Mouse (Mus musculus): ENCODE measurements around the gene Amh. TPM values are rescaled to one million over a fixed set of nuclear protein-coding genes. Genes with fewer than 3 reads are reported as not detected.

The Amh gene
- polyA plus RNA-seq, 1 experiment from 2014 or later: 0.10 TPM

- WGBS: 52% methylated on average over 7 of the region's 7 CpGs
- DNase-seq (ENCODE audit: low spot score) (no peak), ATAC-seq (peak; percentile 34; the same call in 1 of the 2 replicates)
- Histone ChIP-seq H3K27ac (ENCODE audit: low read depth, low read length) (no peak overlapping the region), H3K27me3 (replicated peaks; ENCODE audit: control insufficient read depth, insufficient read depth, low read length) (0 out of 2 replicates have a peak, but pooled peaks cover 3% of the 10 kb centered on the region), H3K36me3 (ENCODE audit: control insufficient read depth, insufficient read depth, low read length) (no peaks in the 10 kb centered on the region), H3K9ac (ENCODE audit: low read length) (no peak overlapping the region), H3K4me3 (ENCODE audit: low read depth, low read length) (no peak overlapping the region), H3K4me2 (ENCODE audit: low read length) (no peak overlapping the region), H3K4me1 (ENCODE audit: control insufficient read depth, insufficient read depth, low read length) (no peaks in the 10 kb centered on the region), H3K9me3 (replicated peaks; ENCODE audit: control insufficient read depth, low read length) (no peaks in the 10 kb centered on the region)
These were observed 31.9 kb downstream of the Amh start for GRCm38 (mm10) chr10:80836949-80837379.

- no peaks in the 10 kb centered on the region for H3K4me1 ChIP-seq (ENCODE audit: control insufficient read depth, insufficient read depth, low read length)
- H3K4me3 ChIP-seq (ENCODE audit: low read depth, low read length): no peak overlapping the region
- ATAC-seq (no peak), DNase-seq (ENCODE audit: low spot score) (no peak)
- WGBS: 22% methylated on average over 2 of the region's 2 CpGs
- no peak overlapping the region for H3K4me2 ChIP-seq (ENCODE audit: low read length)
- H3K27ac ChIP-seq (ENCODE audit: low read depth, low read length): no peak overlapping the region
- H3K9me3 ChIP-seq (replicated peaks; ENCODE audit: control insufficient read depth, low read length): no peaks in the 10 kb centered on the region
- peaks cover 5% of the 10 kb centered on the region; the same call in 1 of the 2 replicates for H3K27me3 ChIP-seq (replicated peaks; ENCODE audit: control insufficient read depth, insufficient read depth, low read length)
- H3K36me3 ChIP-seq (ENCODE audit: control insufficient read depth, insufficient read depth, low read length): no peaks in the 10 kb centered on the region
- H3K9ac ChIP-seq (ENCODE audit: low read length): no peak overlapping the region
These were observed 32.8 kb downstream of the Amh start for GRCm38 (mm10) chr10:80837827-80838226.

GRCm38 (mm10) chr10:80838346-80838912 lies 33.4 kb downstream of the Amh start:
- no peaks in the 10 kb centered on the region for H3K9me3 ChIP-seq (replicated peaks; ENCODE audit: control insufficient read depth, low read length)
- H3K27me3 ChIP-seq (replicated peaks; ENCODE audit: control insufficient read depth, insufficient read depth, low read length): peaks cover 10% of the 10 kb centered on the region
- DNase-seq (ENCODE audit: low spot score) (no peak), ATAC-seq (no peak)
- 72% methylated on average over 2 of the region's 2 CpGs for WGBS
- H3K4me2 ChIP-seq (ENCODE audit: low read length): no peak overlapping the region
- H3K27ac ChIP-seq (ENCODE audit: low read depth, low read length): no peak overlapping the region
- no peak overlapping the region for H3K4me3 ChIP-seq (ENCODE audit: low read depth, low read length)
- no peaks in the 10 kb centered on the region for H3K36me3 ChIP-seq (ENCODE audit: control insufficient read depth, insufficient read depth, low read length)
- H3K4me1 ChIP-seq (ENCODE audit: control insufficient read depth, insufficient read depth, low read length): 0 out of 2 replicates have a peak, but pooled peaks cover under 1% of the 10 kb centered on the region
- no peak overlapping the region for H3K9ac ChIP-seq (ENCODE audit: low read length)

- H3K9me3 ChIP-seq (replicated peaks; ENCODE audit: control insufficient read depth, low read length): no peaks in the 10 kb centered on the region
- H3K4me2 ChIP-seq (ENCODE audit: low read length): no peak overlapping the region
- H3K36me3 ChIP-seq (ENCODE audit: control insufficient read depth, insufficient read depth, low read length): no peaks in the 10 kb centered on the region
- WGBS: 62% methylated on average over 6 of the region's 6 CpGs
- no peak for ATAC-seq
- no peak overlapping the region for H3K4me3 ChIP-seq (ENCODE audit: low read depth, low read length)
- no peak overlapping the region for H3K9ac ChIP-seq (ENCODE audit: low read length)
- no peak for DNase-seq (ENCODE audit: low spot score)
- H3K4me1 ChIP-seq (ENCODE audit: control insufficient read depth, insufficient read depth, low read length): peaks cover 5% of the 10 kb centered on the region; the same call in 1 of the 2 replicates
- no peak overlapping the region for H3K27ac ChIP-seq (ENCODE audit: low read depth, low read length)
- H3K27me3 ChIP-seq (replicated peaks; ENCODE audit: control insufficient read depth, insufficient read depth, low read length): peaks cover 24% of the 10 kb centered on the region
These were observed 34.8 kb downstream of the Amh start for GRCm38 (mm10) chr10:80839848-80840247.

- 70% methylated on average over 2 of the region's 2 CpGs for WGBS
- Histone ChIP-seq H3K27ac (ENCODE audit: low read depth, low read length) (no peak overlapping the region), H3K9ac (ENCODE audit: low read length) (no peak overlapping the region), H3K27me3 (replicated peaks; ENCODE audit: control insufficient read depth, insufficient read depth, low read length) (peaks cover 24% of the 10 kb centered on the region), H3K36me3 (ENCODE audit: control insufficient read depth, insufficient read depth, low read length) (no peaks in the 10 kb centered on the region), H3K4me2 (ENCODE audit: low read length) (no peak overlapping the region), H3K4me1 (ENCODE audit: control insufficient read depth, insufficient read depth, low read length) (peaks cover 5% of the 10 kb centered on the region; the same call in 1 of the 2 replicates), H3K4me3 (ENCODE audit: low read depth, low read length) (no peak overlapping the region), H3K9me3 (replicated peaks; ENCODE audit: control insufficient read depth, low read length) (no peaks in the 10 kb centered on the region)
- ATAC-seq: no peak
- DNase-seq (ENCODE audit: low spot score): no peak
These were observed 36.6 kb downstream of the Amh start for GRCm38 (mm10) chr10:80841685-80842084.

GRCm38 (mm10) chr10:80842334-80842733 lies 37.3 kb downstream of the Amh start:
- Histone ChIP-seq H3K4me3 (ENCODE audit: low read depth, low read length) (no peak overlapping the region), H3K4me1 (ENCODE audit: control insufficient read depth, insufficient read depth, low read length) (peaks cover 5% of the 10 kb centered on the region; the same call in 1 of the 2 replicates), H3K9me3 (replicated peaks; ENCODE audit: control insufficient read depth, low read length) (no peaks in the 10 kb centered on the region), H3K36me3 (ENCODE audit: control insufficient read depth, insufficient read depth, low read length) (no peaks in the 10 kb centered on the region), H3K4me2 (ENCODE audit: low read length) (no peak overlapping the region), H3K27ac (ENCODE audit: low read depth, low read length) (no peak overlapping the region), H3K27me3 (replicated peaks; ENCODE audit: control insufficient read depth, insufficient read depth, low read length) (peaks cover 24% of the 10 kb centered on the region), H3K9ac (ENCODE audit: low read length) (no peak overlapping the region)
- ATAC-seq (no peak), DNase-seq (ENCODE audit: low spot score) (no peak)
- WGBS: 85% methylated on average over 15 of the region's 15 CpGs

- DNase-seq (ENCODE audit: low spot score) (no peak), ATAC-seq (peak; percentile 21; the same call in 1 of the 2 replicates)
- no peak overlapping the region for H3K27ac ChIP-seq (ENCODE audit: low read depth, low read length)
- H3K27me3 ChIP-seq (replicated peaks; ENCODE audit: control insufficient read depth, insufficient read depth, low read length): peaks cover 24% of the 10 kb centered on the region
- H3K4me2 ChIP-seq (ENCODE audit: low read length): peak overlapping the region; percentile 81
- H3K9me3 ChIP-seq (replicated peaks; ENCODE audit: control insufficient read depth, low read length): no peaks in the 10 kb centered on the region
- peak overlapping the region; percentile 45 for H3K4me3 ChIP-seq (ENCODE audit: low read depth, low read length)
- peaks cover 5% of the 10 kb centered on the region; the same call in 1 of the 2 replicates for H3K4me1 ChIP-seq (ENCODE audit: control insufficient read depth, insufficient read depth, low read length)
- WGBS: 7% methylated on average over 28 of the region's 32 CpGs
- no peaks in the 10 kb centered on the region for H3K36me3 ChIP-seq (ENCODE audit: control insufficient read depth, insufficient read depth, low read length)
- peak overlapping the region; percentile 64 for H3K9ac ChIP-seq (ENCODE audit: low read length)
These were observed 38.3 kb downstream of the Amh start for GRCm38 (mm10) chr10:80843087-80843930.

GRCm38 (mm10) chr10:80843931-80844547 lies 39.0 kb downstream of the Amh start, which contains the start of gene Lingo3:
Lingo3 (minus strand) TSS chr10:80844039.
- no peak within 1 kb of the TSS for H3K27ac ChIP-seq (ENCODE audit: low read depth, low read length)
- peak; percentile 63 for DNase-seq (ENCODE audit: low spot score)
- peak within 1 kb of the TSS; percentile 45 for H3K4me3 ChIP-seq (ENCODE audit: low read depth, low read length)
- no peaks in the 10 kb centered on the region for H3K36me3 ChIP-seq (ENCODE audit: control insufficient read depth, insufficient read depth, low read length)
- no peaks in the 10 kb centered on the region for H3K9me3 ChIP-seq (replicated peaks; ENCODE audit: control insufficient read depth, low read length)
- peaks cover 24% of the 10 kb centered on the region for H3K27me3 ChIP-seq (replicated peaks; ENCODE audit: control insufficient read depth, insufficient read depth, low read length)
- H3K9ac ChIP-seq (ENCODE audit: low read length): peak within 1 kb of the TSS; percentile 64
- H3K4me1 ChIP-seq (ENCODE audit: control insufficient read depth, insufficient read depth, low read length): peaks cover 5% of the 10 kb centered on the region; the same call in 1 of the 2 replicates
- H3K4me2 ChIP-seq (ENCODE audit: low read length): peak within 1 kb of the TSS; percentile 81
- WGBS: 5% methylated on average over 39 of the region's 51 CpGs
- ATAC-seq: peak; percentile 60

Measured in forebrain, embryonic 14.5 days (tissue).